Mouse (Mus musculus) MEL (cell line): ENCODE data around the gene Pkdrej. TPM values are rescaled to one million over a fixed set of nuclear protein-coding genes. Genes with fewer than 3 reads are reported as not detected.

Experiments
- DNase-seq: peaks from one replicate; pipeline ENCODE4 v3.0.0; 2011; ENCODE audit warnings: low read depth, low spot score
- H3K27ac ChIP-seq: 2 replicates; pipeline ENCODE4 v1.5.1; 2012; ENCODE audit warnings: low read depth, mild to moderate bottlenecking, control low read depth, low read length, moderate library complexity; ENCODE audit not compliant: control insufficient read depth
- H3K27me3 ChIP-seq, 2 experiments: fragments of 150-350 bp in 1 of 2; sonication (generic) in 1 of 2; 2 replicates each; pipeline ENCODE4 v1.6.1; 2012; ENCODE audit warnings: low read length in 2 of 2, mild to moderate bottlenecking in 2 of 2, improper control_type of control experiment in 1 of 2, moderate library complexity in 1 of 2; ENCODE audit not compliant: insufficient read depth in 2 of 2, control insufficient read depth in 1 of 2
- H3K36me3 ChIP-seq, 2 experiments: 2 replicates each; pipeline ENCODE4 v1.6.1; 2012 to 2014; ENCODE audit warnings: low read length in 2 of 2, improper control_type of control experiment in 1 of 2, inconsistent platforms in 1 of 2, mild to moderate bottlenecking in 1 of 2; ENCODE audit not compliant: insufficient read depth in 2 of 2, control insufficient read depth in 1 of 2
- H3K4me1 ChIP-seq, 2 experiments: fragments of 150-350 bp in 1 of 2; sonication (generic) in 1 of 2; 2 replicates each; pipeline ENCODE4 v1.6.1; 2012; ENCODE audit warnings: low read length in 2 of 2, improper control_type of control experiment in 1 of 2, mild to moderate bottlenecking in 1 of 2; ENCODE audit not compliant: insufficient read depth in 2 of 2, control insufficient read depth in 1 of 2
- H3K4me3 ChIP-seq, 2 experiments: fragments of 150-350 bp in 1 of 2; sonication (generic) in 1 of 2; 2 replicates each; pipeline ENCODE4 v1.5.1; 2012; ENCODE audit warnings: low read depth in 2 of 2, low read length in 2 of 2, mild to moderate bottlenecking in 2 of 2, moderate library complexity in 2 of 2, control low read depth in 1 of 2, improper control_type of control experiment in 1 of 2; ENCODE audit not compliant: control insufficient read depth in 1 of 2, insufficient read depth in 1 of 2
- H3K79me2 ChIP-seq: 2 replicates; pipeline ENCODE4 v1.6.1; 2012; ENCODE audit warnings: mild to moderate bottlenecking, low read length, moderate library complexity; ENCODE audit not compliant: control insufficient read depth, poor library complexity, insufficient read depth
- H3K9ac ChIP-seq: 2 replicates; pipeline ENCODE4 v1.6.1; 2012; ENCODE audit warnings: low read depth, mild to moderate bottlenecking, control low read depth, low read length, moderate library complexity; ENCODE audit not compliant: control insufficient read depth, poor library complexity, severe bottlenecking
- H3K9me3 ChIP-seq: fragments of 150-350 bp; sonication (generic); replicated peaks from 2 replicates; pipeline ENCODE4 v1.6.1; 2012; ENCODE audit warnings: mild to moderate bottlenecking, low read length, improper control_type of control experiment, moderate library complexity; ENCODE audit not compliant: insufficient read depth
- BHLHE40 ChIP-seq: IDR thresholded peaks from 2 replicates; pipeline ENCODE4 v1.6.1; 2012; ENCODE audit warnings: low read depth, mild to moderate bottlenecking, inconsistent platforms, low read length, improper control_type of control experiment, borderline replicate concordance
- EP300 ChIP-seq, 2 experiments: IDR thresholded peaks; 2 replicates each; pipeline ENCODE4 v1.6.1; 2011; ENCODE audit warnings: improper control_type of control experiment in 2 of 2, low read length in 2 of 2, low read depth in 1 of 2, mild to moderate bottlenecking in 1 of 2
- GABPA ChIP-seq: IDR thresholded peaks from 2 replicates; pipeline ENCODE4 v1.6.1; 2012; ENCODE audit warnings: low read depth, mild to moderate bottlenecking, inconsistent platforms, low read length, improper control_type of control experiment, moderate library complexity
- GATA1 ChIP-seq: IDR thresholded peaks from 2 replicates; pipeline ENCODE4 v1.6.1; 2011; ENCODE audit warnings: low read depth, low read length, improper control_type of control experiment
- JUND ChIP-seq: IDR thresholded peaks from 2 replicates; pipeline ENCODE4 v1.6.1; 2011; ENCODE audit warnings: low read depth, mild to moderate bottlenecking, improper control_type of control experiment, low read length
- KAT2A ChIP-seq: conservative IDR thresholded peaks from 2 replicates; pipeline ENCODE4 v1.6.1; 2012; ENCODE audit warnings: low read depth, low read length, improper control_type of control experiment, inconsistent platforms
- MAFK ChIP-seq: IDR thresholded peaks from 2 replicates; pipeline ENCODE4 v1.6.1; 2011; ENCODE audit warnings: low read depth, mild to moderate bottlenecking, low read length, improper control_type of control experiment, borderline replicate concordance
- MAZ ChIP-seq: IDR thresholded peaks from 2 replicates; pipeline ENCODE4 v1.6.1; 2012; ENCODE audit warnings: low read depth, mild to moderate bottlenecking, inconsistent platforms, low read length, improper control_type of control experiment
- MEF2A ChIP-seq: IDR thresholded peaks from 2 replicates; pipeline ENCODE4 v1.6.1; 2014; ENCODE audit warnings: low read depth, mild to moderate bottlenecking, inconsistent platforms, low read length, improper control_type of control experiment; ENCODE audit not compliant: poor library complexity, insufficient replicate concordance, severe bottlenecking; ENCODE audit errors: extremely low read depth
- MXI1 ChIP-seq: IDR thresholded peaks from 2 replicates; pipeline ENCODE4 v1.6.1; 2011; ENCODE audit warnings: mild to moderate bottlenecking, low read depth, low read length, improper control_type of control experiment
- MYB ChIP-seq: IDR thresholded peaks from 2 replicates; pipeline ENCODE4 v1.6.1; 2011; ENCODE audit warnings: mild to moderate bottlenecking, low read depth, low read length, improper control_type of control experiment
- MYC ChIP-seq: IDR thresholded peaks from 2 replicates; pipeline ENCODE4 v1.6.1; 2011; ENCODE audit warnings: low read depth, mild to moderate bottlenecking, low read length, improper control_type of control experiment, moderate library complexity
- NELFE ChIP-seq: IDR thresholded peaks from 2 replicates; pipeline ENCODE4 v1.6.1; 2011; ENCODE audit warnings: low read depth, low read length, improper control_type of control experiment
- NRF1 ChIP-seq: IDR thresholded peaks from 2 replicates; pipeline ENCODE4 v1.6.1; 2014; ENCODE audit warnings: low read depth, mild to moderate bottlenecking, inconsistent platforms, low read length, improper control_type of control experiment, moderate library complexity; ENCODE audit not compliant: poor library complexity, insufficient read depth, severe bottlenecking
- POLR2A ChIP-seq, 2 experiments: IDR thresholded peaks; 2 replicates each; pipeline ENCODE4 v1.6.1; 2011 to 2012; ENCODE audit warnings: low read length in 2 of 2, mild to moderate bottlenecking in 2 of 2, control low read depth in 1 of 2, improper control_type of control experiment in 1 of 2, low read depth in 1 of 2, moderate library complexity in 1 of 2; ENCODE audit not compliant: control insufficient read depth in 1 of 2, insufficient read depth in 1 of 2, poor library complexity in 1 of 2
- RAD21 ChIP-seq: IDR thresholded peaks from 2 replicates; pipeline ENCODE4 v1.6.1; 2011; ENCODE audit warnings: mild to moderate bottlenecking, low read depth, low read length, improper control_type of control experiment
- RCOR1 ChIP-seq: IDR thresholded peaks from 2 replicates; pipeline ENCODE4 v1.6.1; 2012; ENCODE audit warnings: low read depth, mild to moderate bottlenecking, inconsistent platforms, low read length, improper control_type of control experiment
- SIN3A ChIP-seq: IDR thresholded peaks from 2 replicates; pipeline ENCODE4 v1.6.1; 2012; ENCODE audit warnings: low read length, improper control_type of control experiment, inconsistent platforms
- TCF12 ChIP-seq: IDR thresholded peaks from 2 replicates; pipeline ENCODE4 v1.6.1; 2014; ENCODE audit warnings: low read depth, mild to moderate bottlenecking, inconsistent platforms, low read length, improper control_type of control experiment, moderate library complexity
- UBTF ChIP-seq: IDR thresholded peaks from 2 replicates; pipeline ENCODE4 v1.6.1; 2012; ENCODE audit warnings: low read depth, mild to moderate bottlenecking, inconsistent platforms, low read length, improper control_type of control experiment, moderate library complexity, borderline replicate concordance; ENCODE audit not compliant: insufficient read depth
- USF2 ChIP-seq, 2 experiments: IDR thresholded peaks; 2 replicates each; pipeline ENCODE4 v1.6.1; 2011 to 2012; ENCODE audit warnings: improper control_type of control experiment in 2 of 2, low read length in 2 of 2, borderline replicate concordance in 1 of 2, inconsistent platforms in 1 of 2, low read depth in 1 of 2, mild to moderate bottlenecking in 1 of 2; ENCODE audit not compliant: insufficient read depth in 1 of 2
- ZC3H11A ChIP-seq: IDR thresholded peaks from 2 replicates; pipeline ENCODE4 v1.6.1; 2012; ENCODE audit warnings: low read depth, mild to moderate bottlenecking, inconsistent platforms, low read length, improper control_type of control experiment
- ZMIZ1 ChIP-seq: IDR thresholded peaks from 2 replicates; pipeline ENCODE4 v1.6.1; 2012; ENCODE audit warnings: low read depth, mild to moderate bottlenecking, inconsistent platforms, low read length, improper control_type of control experiment, moderate library complexity
- polyA plus RNA-seq, 2 experiments: library from polyadenylated mRNA; stranded (reverse) in 1 of 2; unstranded in 1 of 2; fragments of >175 nt in 1 of 2; fragments of >200 nt in 1 of 2; gene quantifications; 2 replicates each; pipeline versions ENCODE4 v1.2.1 to v1.2.4; 2012; ENCODE audit warnings: low replicate concordance in 2 of 2, low read depth in 1 of 2; ENCODE audit not compliant: insufficient read length in 2 of 2, insufficient read depth in 1 of 2, missing spikeins in 1 of 2
- total RNA-seq: library from RNA; depleted of rRNA; stranded (reverse); fragments of 300-350 nt; gene quantifications from 2 replicates; pipeline ENCODE4 v1.2.3, GENCODE M21; 2012

The Pkdrej gene
- total and polyA plus RNA-seq, 3 experiments = 0.27 to 0.56 TPM; not detected in 1

DNA sequence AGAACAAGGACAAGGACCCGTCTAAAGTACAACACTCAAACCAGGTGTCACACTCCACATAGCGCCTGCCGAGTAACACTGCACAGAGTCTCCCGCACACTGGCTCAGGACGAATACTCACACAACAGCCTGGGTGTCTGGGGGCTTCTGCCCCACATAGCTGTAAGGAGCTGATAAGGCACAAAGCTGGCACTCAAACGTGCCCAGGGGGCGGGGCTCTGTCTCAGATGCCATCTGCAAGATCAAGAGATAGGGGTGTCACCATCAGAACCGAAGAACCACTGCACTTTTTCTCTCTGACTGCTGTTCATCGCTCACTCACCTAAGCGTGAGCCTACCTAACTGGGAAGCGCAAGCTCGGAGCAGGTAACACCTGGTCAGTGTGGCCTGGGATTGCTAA is 12.4 kb downstream of the Pkdrej start:
- Histone ChIP-seq H3K4me1 (peaks cover 10 to 21% of the 10 kb centered on the region in 2 experiments), H3K27ac (no peak overlapping the region), H3K4me3 (no peak overlapping the region), H3K9ac (no peak overlapping the region), H3K9me3 (no peaks in the 10 kb centered on the region), H3K27me3 (no peaks in the 10 kb centered on the region), H3K36me3 (peaks cover 0 to 15% of the 10 kb centered on the region in 2 experiments; a peak in 2 of 4 replicates), H3K79me2 (peaks cover 2% of the 10 kb centered on the region; the same call in 1 of the 2 replicates)
- no peak for DNase-seq
- TF ChIP-seq NRF1 = no peak
- TF ChIP-seq ZMIZ1 = no peak
- no peak for TF ChIP-seq MAFK
- TF ChIP-seq GABPA = no peak
- no peak for TF ChIP-seq MYB
- no peak for TF ChIP-seq MYC
- no peak for TF ChIP-seq MXI1
- no peak for TF ChIP-seq BHLHE40
- TF ChIP-seq UBTF = no peak
- TF ChIP-seq EP300 (IDR thresholded peaks at IDR 0.05; ENCODE audit: low read depth in 1 of 2, low read length in 2 of 2) = no peak
- no peak for TF ChIP-seq RAD21
- no peak for TF ChIP-seq SIN3A
- TF ChIP-seq POLR2A (IDR thresholded peaks at IDR 0.05; ENCODE audit: control insufficient read depth in 1 of 2, insufficient read depth in 1 of 2, low read depth in 1 of 2, low read length in 2 of 2, poor library complexity in 1 of 2) = no peak
- TF ChIP-seq MAZ = no peak
- TF ChIP-seq GATA1 = no peak
- no peak for TF ChIP-seq ZC3H11A
- TF ChIP-seq JUND = no peak
- no peak for TF ChIP-seq RCOR1
- TF ChIP-seq MEF2A = no peak
- no peak for TF ChIP-seq USF2 (IDR thresholded peaks at IDR 0.05; ENCODE audit: borderline replicate concordance in 1 of 2, insufficient read depth in 1 of 2, low read depth in 1 of 2, low read length in 2 of 2)

- TF ChIP-seq RAD21 = no peak
- TF ChIP-seq KAT2A = no peak
- no peak for TF ChIP-seq NELFE
- TF ChIP-seq TCF12 = no peak
- H3K79me2 ChIP-seq = peaks cover 2% of the 10 kb centered on the region; the same call in 1 of the 2 replicates
- no peak overlapping the region for H3K27ac ChIP-seq
- no peak for DNase-seq
- H3K9me3 ChIP-seq = no peaks in the 10 kb centered on the region
- no peak overlapping the region for H3K4me3 ChIP-seq
- no peak overlapping the region for H3K9ac ChIP-seq
- peaks cover 6 to 16% of the 10 kb centered on the region in 2 experiments for H3K4me1 ChIP-seq
- no peaks in the 10 kb centered on the region for H3K27me3 ChIP-seq
- H3K36me3 ChIP-seq = peaks cover 0 to 11% of the 10 kb centered on the region in 2 experiments; a peak in 2 of 4 replicates
Measured at GRCm38 (mm10) chr15:85808434-85808833, 13.1 kb downstream of the Pkdrej start.
